Mouse (Mus musculus) myocyte (in vitro differentiated cells): ENCODE measurements at regions not wholly inside any gene's neighbourhood (a gene's known extent, or its start where the extent isn't known, plus 50 kb on each side); places are given as distances from the start of the nearest gene placed in this dataset.

Experiments
- H3K27me3 ChIP-seq: one replicate; pipeline ENCODE4 v1.6.1; 2011; ENCODE audit not compliant: control insufficient read depth, insufficient read depth, insufficient read length
- H3K36me3 ChIP-seq: one replicate; pipeline ENCODE4 v1.6.1; 2011; ENCODE audit not compliant: control insufficient read depth, insufficient read depth
- H3K4me2 ChIP-seq: one replicate; pipeline ENCODE4 v1.6.1; 2011; ENCODE audit warnings: low read depth, control low read depth
- H3K4me3 ChIP-seq: one replicate; pipeline ENCODE4 v1.5.1; 2011; ENCODE audit warnings: mild to moderate bottlenecking, control low read depth, moderate library complexity
- H3K79me2 ChIP-seq: one replicate; pipeline ENCODE4 v1.6.1; 2011; ENCODE audit not compliant: control insufficient read depth, insufficient read depth
- H3ac ChIP-seq: one replicate; pipeline ENCODE4 v1.6.1; 2011; ENCODE audit not compliant: control insufficient read depth, insufficient read length
- CEBPB ChIP-seq: IDR thresholded peaks from 2 replicates; pipeline ENCODE4 v1.6.1; 2011; ENCODE audit warnings: mild to moderate bottlenecking, moderate library complexity; ENCODE audit not compliant: poor library complexity, insufficient read depth, severe bottlenecking
- E2F4 ChIP-seq: IDR thresholded peaks from one replicate; pipeline ENCODE4 v1.6.1; 2011; ENCODE audit warnings: mild to moderate bottlenecking, control low read depth, moderate library complexity; ENCODE audit not compliant: insufficient read depth
- MAX ChIP-seq: IDR thresholded peaks from one replicate; pipeline ENCODE4 v1.6.1; 2011; ENCODE audit warnings: low read depth, mild to moderate bottlenecking, control low read depth
- MYOD1 ChIP-seq, 3 experiments: IDR thresholded peaks; one replicate each; pipeline ENCODE4 v1.6.1; 2011; ENCODE audit warnings: control low read depth in 2 of 3, low read depth in 2 of 3, mild to moderate bottlenecking in 2 of 3, moderate library complexity in 1 of 3; ENCODE audit not compliant: insufficient read length in 2 of 3, control insufficient read depth in 1 of 3
- MYOG ChIP-seq, 3 experiments: IDR thresholded peaks; one replicate each; pipeline ENCODE4 v1.6.1; 2011; ENCODE audit warnings: control low read depth in 2 of 3, low read depth in 2 of 3, mild to moderate bottlenecking in 2 of 3; ENCODE audit not compliant: insufficient read length in 2 of 3, control insufficient read depth in 1 of 3, insufficient read depth in 1 of 3
- POLR2A ChIP-seq: IDR thresholded peaks from one replicate; pipeline ENCODE4 v1.6.1; 2011; ENCODE audit warnings: low read depth, mild to moderate bottlenecking, control low read depth, moderate library complexity; ENCODE audit not compliant: insufficient read length
- POLR2AphosphoS2 ChIP-seq: IDR thresholded peaks from one replicate; pipeline ENCODE4 v1.6.1; 2011; ENCODE audit warnings: low read depth, control low read depth; ENCODE audit not compliant: insufficient read length
- REST ChIP-seq: IDR thresholded peaks from one replicate; pipeline ENCODE4 v1.6.1; 2011; ENCODE audit warnings: mild to moderate bottlenecking, control low read depth, moderate library complexity; ENCODE audit not compliant: insufficient read depth, insufficient read length
- SRF ChIP-seq: IDR thresholded peaks from one replicate; pipeline ENCODE4 v1.6.1; 2011; ENCODE audit warnings: low read depth; ENCODE audit not compliant: control insufficient read depth, insufficient read length
- TCF12 ChIP-seq: IDR thresholded peaks from one replicate; pipeline ENCODE4 v1.6.1; 2011; ENCODE audit warnings: mild to moderate bottlenecking, control low read depth; ENCODE audit not compliant: poor library complexity, insufficient read depth, severe bottlenecking
- TCF3 ChIP-seq: IDR thresholded peaks from one replicate; pipeline ENCODE4 v1.6.1; 2011; ENCODE audit warnings: low read depth, control low read depth; ENCODE audit not compliant: insufficient read length
- USF1 ChIP-seq: IDR thresholded peaks from one replicate; pipeline ENCODE4 v1.6.1; 2011; ENCODE audit warnings: low read depth, mild to moderate bottlenecking, control low read depth, moderate library complexity

- Histone ChIP-seq H3K4me2 (no peak overlapping the region), H3K4me3 (no peak overlapping the region), H3K36me3 (no peaks in the 10 kb centered on the region), H3K27me3 (no peaks in the 10 kb centered on the region), H3ac (no peak overlapping the region), H3K79me2 (no peaks in the 10 kb centered on the region)
- no peak for TF ChIP-seq REST
- TF ChIP-seq POLR2A: no peak
- TF ChIP-seq TCF3: no peak
- no peak for TF ChIP-seq CEBPB
- TF ChIP-seq MYOG (IDR thresholded peaks at IDR 0.05; ENCODE audit: control insufficient read depth in 1 of 3, insufficient read depth in 1 of 3, insufficient read length in 2 of 3, low read depth in 2 of 3): no peak
- no peak for TF ChIP-seq POLR2AphosphoS2
- no peak for TF ChIP-seq E2F4
These were observed 261.4 kb upstream of the Cdyl start for GRCm38 (mm10) chr13:35398192-35398591.

- no peak for TF ChIP-seq TCF3
- TF ChIP-seq CEBPB: no peak
- TF ChIP-seq MYOG (IDR thresholded peaks at IDR 0.05; ENCODE audit: control insufficient read depth in 1 of 3, insufficient read depth in 1 of 3, insufficient read length in 2 of 3, low read depth in 2 of 3): no peak
- no peak for TF ChIP-seq TCF12
- TF ChIP-seq USF1: no peak
- TF ChIP-seq POLR2AphosphoS2: no peak
- no peak for TF ChIP-seq SRF
- no peak for TF ChIP-seq MAX
- no peak for TF ChIP-seq POLR2A
- TF ChIP-seq REST: no peak
- no peak for TF ChIP-seq E2F4
- TF ChIP-seq MYOD1 (IDR thresholded peaks at IDR 0.05; ENCODE audit: control insufficient read depth in 1 of 3, insufficient read length in 2 of 3, low read depth in 2 of 3): no peak
- no peaks in the 10 kb centered on the region for H3K79me2 ChIP-seq
- no peak overlapping the region for H3ac ChIP-seq
- no peaks in the 10 kb centered on the region for H3K27me3 ChIP-seq
- no peaks in the 10 kb centered on the region for H3K36me3 ChIP-seq
- no peak overlapping the region for H3K4me3 ChIP-seq
- no peak overlapping the region for H3K4me2 ChIP-seq
These were observed 256.8 kb upstream of the Cdyl start for GRCm38 (mm10) chr13:35402856-35403255.

DNA sequence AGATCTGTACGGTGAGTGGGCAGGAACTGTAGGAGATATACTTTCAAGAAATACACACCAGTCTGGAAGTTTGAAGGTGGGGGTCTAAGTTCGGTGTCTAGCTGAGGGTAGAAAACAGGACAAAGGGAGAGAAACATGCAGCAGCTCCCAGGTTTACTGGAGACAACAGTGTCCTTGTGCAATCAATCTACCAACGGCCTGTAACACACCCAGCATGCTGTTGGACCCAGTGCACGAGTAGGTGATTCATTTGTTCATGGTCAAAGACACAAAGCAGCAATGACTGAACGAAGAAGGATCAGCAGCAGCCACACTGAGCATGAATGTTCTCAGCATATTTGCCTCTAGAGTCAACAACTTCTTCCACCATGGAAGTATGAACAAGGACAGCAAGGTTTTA is 255.2 kb upstream of the Cdyl start:
- TF ChIP-seq SRF (no peak), POLR2AphosphoS2 (no peak), MAX (no peak), TCF12 (no peak), E2F4 (no peak), REST (no peak), USF1 (no peak), CEBPB (no peak), MYOD1 (IDR thresholded peaks at IDR 0.05; ENCODE audit: control insufficient read depth in 1 of 3, insufficient read length in 2 of 3, low read depth in 2 of 3) (no peak), POLR2A (no peak), TCF3 (no peak), MYOG (IDR thresholded peaks at IDR 0.05; ENCODE audit: control insufficient read depth in 1 of 3, insufficient read depth in 1 of 3, insufficient read length in 2 of 3, low read depth in 2 of 3) (no peak)
- no peak overlapping the region for H3ac ChIP-seq
- H3K4me3 ChIP-seq: no peak overlapping the region
- H3K79me2 ChIP-seq: no peaks in the 10 kb centered on the region
- H3K4me2 ChIP-seq: no peak overlapping the region
- H3K36me3 ChIP-seq: no peaks in the 10 kb centered on the region
- no peaks in the 10 kb centered on the region for H3K27me3 ChIP-seq

- no peaks in the 10 kb centered on the region for H3K27me3 ChIP-seq
- H3ac ChIP-seq: no peak overlapping the region
- TF ChIP-seq TCF3: no peak
- no peak for TF ChIP-seq CEBPB
- no peak for TF ChIP-seq MAX
- no peak for TF ChIP-seq SRF
- no peak for TF ChIP-seq USF1
- no peak for TF ChIP-seq MYOG (IDR thresholded peaks at IDR 0.05; ENCODE audit: control insufficient read depth in 1 of 3, insufficient read depth in 1 of 3, insufficient read length in 2 of 3, low read depth in 2 of 3)
- TF ChIP-seq POLR2AphosphoS2: no peak
- TF ChIP-seq E2F4: no peak
- TF ChIP-seq REST: no peak
- TF ChIP-seq TCF12: no peak
- no peak for TF ChIP-seq MYOD1 (IDR thresholded peaks at IDR 0.05; ENCODE audit: control insufficient read depth in 1 of 3, insufficient read length in 2 of 3, low read depth in 2 of 3)
- no peak for TF ChIP-seq POLR2A
- H3K36me3 ChIP-seq: no peaks in the 10 kb centered on the region
- no peak overlapping the region for H3K4me2 ChIP-seq
- no peak overlapping the region for H3K4me3 ChIP-seq
- no peaks in the 10 kb centered on the region for H3K79me2 ChIP-seq
These were observed 254.2 kb upstream of the Cdyl start for GRCm38 (mm10) chr13:35405384-35405783.

GRCm38 (mm10) chr13:35417500-35417899 is 242.1 kb upstream of the Cdyl start:
- no peak overlapping the region for H3K4me2 ChIP-seq
- no peak overlapping the region for H3K4me3 ChIP-seq
- no peaks in the 10 kb centered on the region for H3K36me3 ChIP-seq
- no peak overlapping the region for H3ac ChIP-seq
- H3K79me2 ChIP-seq: no peaks in the 10 kb centered on the region
- no peaks in the 10 kb centered on the region for H3K27me3 ChIP-seq
- TF ChIP-seq TCF3 (no peak), USF1 (no peak), E2F4 (no peak), REST (no peak), CEBPB (no peak), MYOG (IDR thresholded peaks at IDR 0.05; ENCODE audit: control insufficient read depth in 1 of 3, insufficient read depth in 1 of 3, insufficient read length in 2 of 3, low read depth in 2 of 3) (no peak), POLR2A (no peak), POLR2AphosphoS2 (no peak), MYOD1 (IDR thresholded peaks at IDR 0.05; ENCODE audit: control insufficient read depth in 1 of 3, insufficient read length in 2 of 3, low read depth in 2 of 3) (no peak), SRF (no peak)
